Mouse (Mus musculus): ENCODE results near the gene Kalrn. TPM values are rescaled to one million over a fixed set of nuclear protein-coding genes. Genes with fewer than 3 reads are reported as not detected.

The Kalrn gene
- total RNA-seq, 2 experiments from 2014 or later = 30.2 to 32.1 TPM

- intact Hi-C loops (cut with DNase I) = no loop called here
These were observed 12.5 kb downstream of the Kalrn start for GRCm38 (mm10) chr16:34560814-34561213.

GRCm38 (mm10) chr16:34560411-34560810, 12.9 kb downstream of the Kalrn start:
- intact Hi-C loops (cut with DNase I) = no loop called here
- no peak for DNase-seq

More at GRCm38 (mm10) chr16:34560814-34561213, 12.5 kb downstream of the Kalrn start:
- DNase-seq = no peak

- intact Hi-C loops (cut with DNase I) = no loop called here
- no peak for DNase-seq
These were observed 15.4 kb downstream of the Kalrn start for GRCm38 (mm10) chr16:34557891-34558290.

- intact Hi-C loops (cut with DNase I) = no loop called here
- no peak for DNase-seq
These were observed 20.6 kb downstream of the Kalrn start for GRCm38 (mm10) chr16:34552731-34553130.

- DNase-seq = no peak
- intact Hi-C loops (cut with DNase I) = no loop called here
These were observed 23.8 kb downstream of the Kalrn start for GRCm38 (mm10) chr16:34549470-34549999.

- DNase-seq = no peak
- intact Hi-C loops (cut with DNase I) = no loop called here
These were observed 26.4 kb downstream of the Kalrn start for GRCm38 (mm10) chr16:34546805-34547509.

GRCm38 (mm10) chr16:34543754-34544153, 29.6 kb downstream of the Kalrn start:
- no peak for DNase-seq
- intact Hi-C loops (cut with DNase I) = no loop called here

GRCm38 (mm10) chr16:34542341-34542740, 31.0 kb downstream of the Kalrn start:
- no peak for DNase-seq
- intact Hi-C loops (cut with DNase I) = no loop called here

GRCm38 (mm10) chr16:34538679-34539185, 34.6 kb downstream of the Kalrn start:
- no peak for DNase-seq
- intact Hi-C loops (cut with DNase I) = no loop called here

GRCm38 (mm10) chr16:34536300-34536699, 37.0 kb downstream of the Kalrn start:
- DNase-seq = no peak
- intact Hi-C loops (cut with DNase I) = no loop called here

GRCm38 (mm10) chr16:34535135-34535534, 38.2 kb downstream of the Kalrn start:
- intact Hi-C loops (cut with DNase I) = loop anchor here (2.0 kb wide), 1 partner anchor 38 kb away; the partner anchor contains the start of gene Kalrn
- DNase-seq = peak; percentile 31 to 35

- DNase-seq = peak; percentile 49 to 65
- intact Hi-C loops (cut with DNase I) = loop anchor here (1.0 to 5.0 kb wide), 4 partner anchors 74 to 229 kb away; no protein-coding TSS in a partner anchor
These were observed 41.8 kb downstream of the Kalrn start for GRCm38 (mm10) chr16:34531506-34531905.

- DNase-seq = no peak
- intact Hi-C loops (cut with DNase I) = loop anchor here (2.0 to 5.0 kb wide), 3 partner anchors 172 to 228 kb away; no protein-coding TSS in a partner anchor
These were observed 43.3 kb downstream of the Kalrn start for GRCm38 (mm10) chr16:34530029-34530428.

- intact Hi-C loops (cut with DNase I) = no loop called here
These were observed 44.9 kb downstream of the Kalrn start for GRCm38 (mm10) chr16:34528234-34528983.

GRCm38 (mm10) chr16:34526378-34526777, 47.0 kb downstream of the Kalrn start:
- no peak for DNase-seq
- intact Hi-C loops (cut with DNase I) = no loop called here

More at GRCm38 (mm10) chr16:34528234-34528983, 44.9 kb downstream of the Kalrn start:
- DNase-seq = no peak

GRCm38 (mm10) chr16:34525866-34526265, 47.5 kb downstream of the Kalrn start:
- intact Hi-C loops (cut with DNase I) = no loop called here
- DNase-seq = no peak

GRCm38 (mm10) chr16:34525205-34525604, 48.1 kb downstream of the Kalrn start:
- DNase-seq = no peak
- intact Hi-C loops (cut with DNase I) = no loop called here

GRCm38 (mm10) chr16:34521061-34521460, 52.3 kb downstream of the Kalrn start:
- intact Hi-C loops (cut with DNase I) = no loop called here
- no peak for DNase-seq

- no peak for DNase-seq
- intact Hi-C loops (cut with DNase I) = no loop called here
These were observed 56.4 kb downstream of the Kalrn start for GRCm38 (mm10) chr16:34516891-34517398.

- intact Hi-C loops (cut with DNase I) = no loop called here
These were observed 57.8 kb downstream of the Kalrn start for GRCm38 (mm10) chr16:34515485-34515884.

More at GRCm38 (mm10) chr16:34515485-34515884, 57.8 kb downstream of the Kalrn start:
- DNase-seq = no peak

All from heart, postnatal 36 days (tissue).